Mouse (Mus musculus): ENCODE measurements at regions not wholly inside any gene's neighbourhood (a gene's known extent, or its start where the extent isn't known, plus 50 kb on each side); places are given as distances from the start of the nearest gene placed in this dataset.

- no peak for DNase-seq (ENCODE audit: low spot score in 2 of 2)
Measured at GRCm38 (mm10) chr16:95820013-95820412, 118.1 kb downstream of the Ets2 start.

- DNase-seq (ENCODE audit: low spot score in 2 of 2): no peak
Measured at GRCm38 (mm10) chr16:95815966-95816365, 114.1 kb downstream of the Ets2 start.

- DNase-seq (ENCODE audit: low spot score in 2 of 2): no peak
Measured at GRCm38 (mm10) chr16:95815206-95815731, 113.4 kb downstream of the Ets2 start.

GRCm38 (mm10) chr16:95814513-95815118 lies 112.7 kb downstream of the Ets2 start:
- peak; percentile 34 to 73 for DNase-seq (ENCODE audit: low spot score in 2 of 2)

GRCm38 (mm10) chr16:95811092-95811491 lies 109.2 kb downstream of the Ets2 start:
- DNase-seq (ENCODE audit: low spot score in 2 of 2): no peak

- no peak for DNase-seq (ENCODE audit: low spot score in 2 of 2)
Measured at GRCm38 (mm10) chr16:95809127-95809876, 107.4 kb downstream of the Ets2 start.

GRCm38 (mm10) chr16:95806510-95806909 lies 104.6 kb downstream of the Ets2 start:
- no peak for DNase-seq (ENCODE audit: low spot score in 2 of 2)

GRCm38 (mm10) chr16:95804199-95804598 lies 102.3 kb downstream of the Ets2 start:
- no peak for DNase-seq (ENCODE audit: low spot score in 2 of 2)

GRCm38 (mm10) chr16:95802641-95803040 lies 100.8 kb downstream of the Ets2 start:
- DNase-seq (ENCODE audit: low spot score in 2 of 2): no peak

GRCm38 (mm10) chr16:95802207-95802606 lies 100.3 kb downstream of the Ets2 start:
- DNase-seq (ENCODE audit: low spot score in 2 of 2): peak in 1 of 2 experiments; percentile 20

- no peak for DNase-seq (ENCODE audit: low spot score in 2 of 2)
Measured at GRCm38 (mm10) chr16:95800911-95801442, 99.1 kb downstream of the Ets2 start.

GRCm38 (mm10) chr16:95798582-95798981 lies 96.7 kb downstream of the Ets2 start:
- peak in 1 of 2 experiments; percentile 61 for DNase-seq (ENCODE audit: low spot score in 2 of 2)

GRCm38 (mm10) chr16:95798099-95798498 lies 96.2 kb downstream of the Ets2 start:
- no peak for DNase-seq (ENCODE audit: low spot score in 2 of 2)

- no peak for DNase-seq (ENCODE audit: low spot score in 2 of 2)
Measured at GRCm38 (mm10) chr16:95797141-95797540, 95.3 kb downstream of the Ets2 start.

- no peak for DNase-seq (ENCODE audit: low spot score in 2 of 2)
Measured at GRCm38 (mm10) chr16:95794876-95795275, 93.0 kb downstream of the Ets2 start.

- DNase-seq (ENCODE audit: low spot score in 2 of 2): no peak
Measured at GRCm38 (mm10) chr16:95794281-95794727, 92.4 kb downstream of the Ets2 start.

GRCm38 (mm10) chr16:95790691-95791090 lies 88.8 kb downstream of the Ets2 start:
- no peak for DNase-seq (ENCODE audit: low spot score in 2 of 2)

GRCm38 (mm10) chr16:95789548-95789947 lies 87.7 kb downstream of the Ets2 start:
- no peak for DNase-seq (ENCODE audit: low spot score in 2 of 2)

- DNase-seq (ENCODE audit: low spot score in 2 of 2): no peak
Measured at GRCm38 (mm10) chr16:95781681-95782080, 79.8 kb downstream of the Ets2 start.

GRCm38 (mm10) chr16:95780431-95780830 lies 78.6 kb downstream of the Ets2 start:
- no peak for DNase-seq (ENCODE audit: low spot score in 2 of 2)

- no peak for DNase-seq (ENCODE audit: low spot score in 2 of 2)
Measured at GRCm38 (mm10) chr16:95778845-95779722, 77.2 kb downstream of the Ets2 start.

All from layer of hippocampus, adult 18-20 months (tissue).